Mouse (Mus musculus) limb, embryonic 14.5 days (tissue): ENCODE data around the gene Ykt6. TPM values are rescaled to one million over a fixed set of nuclear protein-coding genes. Genes with fewer than 3 reads are reported as not detected.
"Not testable (repeated sequence)": the region's sequence is repeated elsewhere in the genome, so short reads cannot be mapped to it uniquely, and the experiment has no call there.

ENCODE experiments used
- ATAC-seq: fragments of 200-750 bp; cut with Nextera tagmentation; 2 replicates; pipeline ENCODE4 v1.8.0; 2017; ENCODE audit warnings: low read depth, moderate number of reproducible peaks, moderate TSS enrichment; ENCODE audit not compliant: low FRiP score
- DNase-seq: peaks from one replicate; pipeline ENCODE4 v3.0.0-alpha.2; 2015; ENCODE audit warnings: low spot score
- H3K27ac ChIP-seq: fragments of 300-500 bp; sonication (generic); replicated peaks from 2 replicates; pipeline ENCODE4 v1.5.1; 2014; ENCODE audit warnings: low read depth, mild to moderate bottlenecking, low read length, moderate library complexity, mixed read lengths
- H3K27me3 ChIP-seq: fragments of 300-500 bp; sonication (generic); 2 replicates; pipeline ENCODE4 v1.6.1; 2014; ENCODE audit warnings: low read length, mixed read lengths; ENCODE audit not compliant: control insufficient read depth, insufficient read depth
- H3K36me3 ChIP-seq: fragments of 300-500 bp; sonication (generic); 2 replicates; pipeline ENCODE4 v1.6.1; 2014; ENCODE audit warnings: mild to moderate bottlenecking, low read length, moderate library complexity, mixed read lengths; ENCODE audit not compliant: control insufficient read depth, insufficient read depth
- H3K4me1 ChIP-seq: fragments of 300-500 bp; sonication (generic); 2 replicates; pipeline ENCODE4 v1.6.1; 2014; ENCODE audit warnings: antibody characterized with exemption, low read length, mixed read lengths; ENCODE audit not compliant: control insufficient read depth, insufficient read depth
- H3K4me2 ChIP-seq: fragments of 300-500 bp; sonication (generic); replicated peaks from 2 replicates; pipeline ENCODE4 v1.6.1; 2014; ENCODE audit warnings: low read depth, mild to moderate bottlenecking, low read length, moderate library complexity; ENCODE audit not compliant: severe bottlenecking
- H3K4me3 ChIP-seq: fragments of 300-500 bp; sonication (generic); replicated peaks from 2 replicates; pipeline ENCODE4 v1.5.1; 2014; ENCODE audit warnings: low read length
- H3K9ac ChIP-seq: fragments of 300-500 bp; sonication (generic); 2 replicates; pipeline ENCODE4 v1.6.1; 2014; ENCODE audit warnings: mild to moderate bottlenecking, low read depth, low read length, moderate library complexity; ENCODE audit not compliant: severe bottlenecking
- H3K9me3 ChIP-seq: fragments of 300-500 bp; sonication (generic); 2 replicates; pipeline ENCODE4 v1.6.1; 2016; ENCODE audit warnings: low read length; ENCODE audit not compliant: control insufficient read depth
- POLR2A ChIP-seq: fragments of 200-500 bp; IDR thresholded peaks from 2 replicates; pipeline ENCODE4 v1.8.0; 2012; ENCODE audit warnings: inconsistent platforms, mild to moderate bottlenecking, moderate library complexity, borderline replicate concordance; ENCODE audit not compliant: insufficient read depth, insufficient read length; ENCODE audit errors: extremely low read depth
- WGBS: fragments of 180-500 bp; shearing (Covaris S2); extraction: QIAGEN DNeasy Blood & Tissue Kit; methylation state at CpG from one replicate; pipeline ENCODE4 v1.1.7; 2014; 5-methylcytosine and 5-hydroxymethylcytosine counted together
- polyA plus RNA-seq, 2 experiments: library from polyadenylated mRNA; depleted of rRNA in 1 of 2; stranded (reverse) in 1 of 2; unstranded in 1 of 2; fragments of >200 nt; fragmentation: Nextera tagmentation in 1 of 2; extraction: Ambion mirVana in 1 of 2; gene quantifications; 2 replicates each; pipeline versions ENCODE4 v1.2.1 to v1.2.3; 2012 to 2014

Ykt6 gene
- polyA plus RNA-seq, 2 experiments: 33.2 to 79.0 TPM

DNA sequence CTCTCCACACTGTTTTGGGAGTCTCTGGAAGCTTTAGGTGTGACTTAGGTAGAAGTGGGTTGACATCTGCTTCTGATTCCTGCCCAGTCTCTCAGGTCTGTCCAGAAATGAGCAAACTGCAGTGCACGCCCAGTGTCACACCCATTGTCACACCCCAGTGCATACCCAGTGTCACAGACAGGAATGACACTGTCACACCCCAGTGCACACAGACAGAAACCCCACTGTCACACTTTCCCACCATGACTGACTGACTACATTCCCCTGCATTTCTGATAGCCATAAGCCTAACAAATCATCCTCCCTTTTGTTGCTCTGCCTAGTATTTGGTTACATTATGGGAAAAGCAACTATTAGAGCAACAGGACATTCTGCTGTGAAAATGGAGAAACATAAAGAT is 24.9 kb upstream of the Ykt6 start:
- ATAC-seq (no peak), DNase-seq (no peak)
- WGBS: 53% methylated on average over 1 of the region's 1 CpGs
- Histone ChIP-seq H3K4me1 (no peaks in the 10 kb centered on the region), H3K27ac (no peak overlapping the region), H3K9ac (no peak overlapping the region), H3K27me3 (no peaks in the 10 kb centered on the region), H3K4me3 (no peak overlapping the region), H3K36me3 (no peaks in the 10 kb centered on the region), H3K9me3 (0 out of 2 replicates have a peak, but pooled peaks cover 4% of the 10 kb centered on the region), H3K4me2 (no peak overlapping the region)
- TF ChIP-seq POLR2A: no peak

DNA sequence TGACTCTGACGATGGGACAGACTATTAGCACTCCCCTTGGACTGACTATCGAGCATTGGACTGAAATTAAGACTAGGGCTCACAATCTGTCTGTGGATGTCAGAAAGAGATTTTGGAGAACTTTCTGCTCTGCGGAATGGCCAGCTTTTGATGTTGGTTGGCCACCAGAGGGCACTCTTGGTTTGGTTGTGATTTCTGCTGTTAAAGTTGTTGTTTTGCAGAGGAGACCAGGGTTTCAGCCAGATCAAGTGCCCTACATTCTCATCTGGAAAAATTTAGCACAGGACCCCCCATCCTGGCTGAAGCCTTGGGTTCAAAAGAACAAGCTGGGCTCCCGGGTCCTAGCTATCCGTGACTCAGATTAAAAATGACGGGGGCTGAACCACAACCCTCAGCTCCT is 23.5 kb upstream of the Ykt6 start:
- H3K9ac ChIP-seq, DNase-seq, ATAC-seq, H3K4me2 ChIP-seq, H3K27me3 ChIP-seq, H3K27ac ChIP-seq, H3K9me3 ChIP-seq, H3K36me3 ChIP-seq, H3K4me1 ChIP-seq, H3K4me3 ChIP-seq: not testable (repeated sequence)
- 82% methylated on average over 6 of the region's 6 CpGs for WGBS

DNA sequence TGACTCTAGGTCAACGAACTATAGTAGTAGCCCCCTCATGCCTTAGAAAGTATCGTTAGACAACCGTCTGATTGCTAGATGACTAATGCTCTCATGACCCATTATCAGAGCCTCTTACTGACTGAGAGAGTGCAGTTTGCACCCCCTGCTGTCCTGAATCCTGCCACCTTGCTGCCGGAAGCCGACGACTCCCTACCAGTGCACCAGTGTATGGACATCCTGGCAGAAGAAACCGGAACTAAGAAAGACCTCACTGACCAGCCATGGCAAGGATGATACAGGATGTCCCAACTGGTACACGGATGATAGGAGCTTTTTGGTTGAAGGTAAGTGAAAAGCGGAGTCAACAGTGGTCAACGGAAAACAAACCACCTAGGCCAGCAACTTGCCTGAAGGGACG is 21.0 kb upstream of the Ykt6 start:
- DNase-seq, H3K4me3 ChIP-seq, H3K27me3 ChIP-seq, H3K4me2 ChIP-seq, H3K9ac ChIP-seq, H3K36me3 ChIP-seq, H3K9me3 ChIP-seq, H3K27ac ChIP-seq, H3K4me1 ChIP-seq, ATAC-seq: not testable (repeated sequence)
- 92% methylated on average over 11 of the region's 11 CpGs for WGBS

DNA sequence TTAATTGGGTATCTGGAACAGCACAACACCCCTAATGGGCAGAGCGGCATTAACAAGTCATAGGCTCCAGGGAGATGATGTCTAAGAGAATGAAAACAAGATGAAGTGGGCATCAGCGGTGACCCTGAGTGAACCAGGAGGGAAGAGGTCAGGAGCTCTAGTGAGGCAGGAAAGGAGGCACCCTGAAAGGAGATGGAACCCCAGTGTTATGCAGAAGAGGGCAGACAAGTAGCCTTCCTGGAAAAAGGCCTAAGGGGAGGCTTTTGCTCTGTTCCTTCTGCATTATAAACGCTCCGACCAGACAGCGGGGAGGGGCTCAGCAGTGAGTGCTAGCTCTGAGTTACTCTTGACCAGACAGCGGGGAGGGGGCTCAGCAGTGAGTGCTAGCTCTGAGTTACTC is 12.5 kb upstream of the Ykt6 start:
- WGBS: 52% methylated on average over 6 of the region's 6 CpGs
- Histone ChIP-seq H3K27ac (no peak overlapping the region), H3K9me3 (no peaks in the 10 kb centered on the region), H3K36me3 (no peaks in the 10 kb centered on the region), H3K4me3 (no peak overlapping the region), H3K27me3 (no peaks in the 10 kb centered on the region), H3K4me2 (no peak overlapping the region), H3K4me1 (no peaks in the 10 kb centered on the region), H3K9ac (no peak overlapping the region)
- TF ChIP-seq POLR2A: no peak
- ATAC-seq: no peak
- DNase-seq: no peak

DNA sequence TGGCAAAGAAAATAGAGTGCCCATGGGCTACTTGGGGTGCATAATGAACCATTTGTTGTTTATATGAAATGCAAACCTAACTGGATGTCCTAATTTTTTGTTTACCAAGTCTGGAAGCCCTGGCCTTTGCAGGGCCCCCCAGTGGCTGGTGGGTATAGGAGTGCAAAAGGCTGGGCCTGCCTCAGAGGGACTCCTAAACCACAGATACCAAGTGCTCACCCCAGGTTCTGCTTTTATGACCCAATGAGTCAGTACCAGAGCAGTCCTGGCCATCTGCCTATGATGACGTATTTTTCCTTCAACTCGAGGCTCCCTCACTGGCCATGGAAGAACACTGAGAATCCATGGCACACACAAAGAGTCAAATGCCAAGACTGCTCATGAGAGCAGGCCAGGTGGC is 10.4 kb upstream of the Ykt6 start:
- Histone ChIP-seq H3K36me3 (no peaks in the 10 kb centered on the region), H3K4me2 (no peak overlapping the region), H3K4me3 (no peak overlapping the region), H3K4me1 (peaks cover 9% of the 10 kb centered on the region), H3K9me3 (no peaks in the 10 kb centered on the region), H3K27me3 (no peaks in the 10 kb centered on the region), H3K9ac (no peak overlapping the region), H3K27ac (no peak overlapping the region)
- DNase-seq (no peak), ATAC-seq (no peak)
- TF ChIP-seq POLR2A: no peak
- 71% methylated on average over 2 of the region's 2 CpGs for WGBS

DNA sequence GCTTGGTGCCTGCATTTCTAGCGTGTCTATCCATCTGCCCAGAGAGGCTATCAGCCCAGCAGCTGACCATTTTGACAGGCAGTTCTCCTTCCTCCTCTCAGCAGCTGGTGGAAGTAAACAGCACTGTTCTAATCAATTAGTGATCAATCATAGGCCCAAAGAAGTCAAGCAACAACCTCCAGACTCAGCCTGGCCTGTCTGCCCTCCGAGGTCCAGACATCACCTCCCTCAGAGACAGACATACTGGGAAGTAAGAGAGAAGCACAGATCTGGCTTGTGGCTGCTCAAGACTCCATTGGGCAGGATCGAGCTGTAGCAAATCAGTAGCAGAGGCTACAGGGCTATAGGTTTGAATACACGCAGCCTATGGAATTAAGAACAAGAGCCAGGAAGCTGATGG is 7.7 kb upstream of the Ykt6 start:
- peaks cover 9% of the 10 kb centered on the region for H3K4me1 ChIP-seq
- ATAC-seq (no peak), DNase-seq (no peak)
- no peaks in the 10 kb centered on the region for H3K9me3 ChIP-seq
- H3K9ac ChIP-seq: no peak overlapping the region
- no peaks in the 10 kb centered on the region for H3K27me3 ChIP-seq
- no peak for TF ChIP-seq POLR2A
- no peaks in the 10 kb centered on the region for H3K36me3 ChIP-seq
- no peak overlapping the region for H3K4me2 ChIP-seq
- no peak overlapping the region for H3K27ac ChIP-seq
- WGBS: 41% methylated on average over 4 of the region's 4 CpGs
- H3K4me3 ChIP-seq: no peak overlapping the region
